Mouse (Mus musculus): Measurements from ENCODE around the gene Gna11. TPM values are rescaled to one million over a fixed set of nuclear protein-coding genes. Genes with fewer than 3 reads are reported as not detected.
A peak's percentile ranks its signal among the peaks of the same experiment; 100 is the strongest.

Gene Gna11
- polyA plus RNA-seq, 1 experiment from 2014 or later = 24.3 TPM

DNA sequence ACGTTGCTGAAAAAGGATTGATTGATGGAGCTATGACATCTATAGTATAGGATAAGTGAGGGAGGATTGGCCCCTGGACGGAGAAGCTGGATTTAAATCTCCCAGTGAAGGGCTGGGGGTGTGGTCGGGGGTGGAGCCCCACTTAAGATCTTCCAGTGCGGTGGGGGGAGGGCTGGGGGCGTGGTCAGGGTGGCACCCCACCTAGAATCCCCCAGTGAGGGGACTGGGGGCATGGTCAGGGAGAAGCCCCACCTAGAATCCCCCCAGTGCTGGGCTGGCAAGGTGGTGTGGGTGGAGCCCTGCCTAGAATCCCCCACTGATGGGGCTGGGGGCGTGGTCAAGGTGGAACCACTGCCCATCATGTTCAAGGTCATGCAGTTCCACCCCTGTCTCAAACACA lies 37.9 kb downstream of the Gna11 start:
- Histone ChIP-seq H3K4me3 (ENCODE audit: low read depth, low read length) (no peak overlapping the region), H3K9me3 (replicated peaks; ENCODE audit: control insufficient read depth, low read length) (no peaks in the 10 kb centered on the region), H3K9ac (ENCODE audit: low read depth, low read length) (no peak overlapping the region), H3K27ac (ENCODE audit: low read length) (no peak overlapping the region), H3K4me2 (ENCODE audit: low read depth, low read length) (no peak overlapping the region), H3K4me1 (ENCODE audit: control insufficient read depth, low read depth, low read length) (peaks cover 4% of the 10 kb centered on the region), H3K36me3 (ENCODE audit: control insufficient read depth, insufficient read depth) (no peaks in the 10 kb centered on the region), H3K27me3 (ENCODE audit: control insufficient read depth, insufficient read depth, low read depth, low read length) (no peaks in the 10 kb centered on the region; the same call in 1 of the 2 replicates)
- ATAC-seq (ENCODE audit: low read depth) = no peak
- WGBS (ENCODE audit: insufficient replicate concordance) = 40% methylated on average over 6 of the region's 6 CpGs

GRCm38 (mm10) chr10:81505016-81505664 lies 39.9 kb downstream of the Gna11 start:
- WGBS (ENCODE audit: insufficient replicate concordance) = 68% methylated on average over 14 of the region's 15 CpGs
- Histone ChIP-seq H3K27me3 (ENCODE audit: control insufficient read depth, insufficient read depth, low read depth, low read length) (no peaks in the 10 kb centered on the region; the same call in 1 of the 2 replicates), H3K9me3 (replicated peaks; ENCODE audit: control insufficient read depth, low read length) (no peaks in the 10 kb centered on the region), H3K4me3 (ENCODE audit: low read depth, low read length) (no peak overlapping the region), H3K36me3 (ENCODE audit: control insufficient read depth, insufficient read depth) (no peaks in the 10 kb centered on the region), H3K4me1 (ENCODE audit: control insufficient read depth, low read depth, low read length) (peaks cover 4% of the 10 kb centered on the region), H3K27ac (ENCODE audit: low read length) (no peak overlapping the region), H3K4me2 (ENCODE audit: low read depth, low read length) (no peak overlapping the region), H3K9ac (ENCODE audit: low read depth, low read length) (no peak overlapping the region)
- no peak for ATAC-seq (ENCODE audit: low read depth)

- H3K4me1 ChIP-seq (ENCODE audit: control insufficient read depth, low read depth, low read length) = peaks cover 26% of the 10 kb centered on the region
- no peaks in the 10 kb centered on the region; the same call in 1 of the 2 replicates for H3K27me3 ChIP-seq (ENCODE audit: control insufficient read depth, insufficient read depth, low read depth, low read length)
- H3K36me3 ChIP-seq (ENCODE audit: control insufficient read depth, insufficient read depth) = no peaks in the 10 kb centered on the region
- H3K4me2 ChIP-seq (ENCODE audit: low read depth, low read length) = peak overlapping the region; percentile 61
- H3K9ac ChIP-seq (ENCODE audit: low read depth, low read length) = peak overlapping the region; percentile 16; the same call in 1 of the 2 replicates
- WGBS (ENCODE audit: insufficient replicate concordance) = 11% methylated on average over 36 of the region's 36 CpGs
- peak overlapping the region; percentile 36 for H3K4me3 ChIP-seq (ENCODE audit: low read depth, low read length)
- peak; percentile 43; the same call in 1 of the 2 replicates for ATAC-seq (ENCODE audit: low read depth)
- H3K27ac ChIP-seq (ENCODE audit: low read length) = no peak overlapping the region
- H3K9me3 ChIP-seq (replicated peaks; ENCODE audit: control insufficient read depth, low read length) = no peaks in the 10 kb centered on the region
These were observed 42.3 kb downstream of the Gna11 start for GRCm38 (mm10) chr10:81502658-81503057.

GRCm38 (mm10) chr10:81501863-81502262 lies 43.1 kb downstream of the Gna11 start:
- Histone ChIP-seq H3K4me2 (ENCODE audit: low read depth, low read length) (no peak overlapping the region), H3K9ac (ENCODE audit: low read depth, low read length) (no peak overlapping the region), H3K36me3 (ENCODE audit: control insufficient read depth, insufficient read depth) (no peaks in the 10 kb centered on the region), H3K4me3 (ENCODE audit: low read depth, low read length) (no peak overlapping the region), H3K9me3 (replicated peaks; ENCODE audit: control insufficient read depth, low read length) (no peaks in the 10 kb centered on the region), H3K27ac (ENCODE audit: low read length) (no peak overlapping the region), H3K27me3 (ENCODE audit: control insufficient read depth, insufficient read depth, low read depth, low read length) (no peaks in the 10 kb centered on the region; the same call in 1 of the 2 replicates), H3K4me1 (ENCODE audit: control insufficient read depth, low read depth, low read length) (peaks cover 34% of the 10 kb centered on the region)
- ATAC-seq (ENCODE audit: low read depth) = no peak
- 70% methylated on average over 5 of the region's 5 CpGs for WGBS (ENCODE audit: insufficient replicate concordance)

DNA sequence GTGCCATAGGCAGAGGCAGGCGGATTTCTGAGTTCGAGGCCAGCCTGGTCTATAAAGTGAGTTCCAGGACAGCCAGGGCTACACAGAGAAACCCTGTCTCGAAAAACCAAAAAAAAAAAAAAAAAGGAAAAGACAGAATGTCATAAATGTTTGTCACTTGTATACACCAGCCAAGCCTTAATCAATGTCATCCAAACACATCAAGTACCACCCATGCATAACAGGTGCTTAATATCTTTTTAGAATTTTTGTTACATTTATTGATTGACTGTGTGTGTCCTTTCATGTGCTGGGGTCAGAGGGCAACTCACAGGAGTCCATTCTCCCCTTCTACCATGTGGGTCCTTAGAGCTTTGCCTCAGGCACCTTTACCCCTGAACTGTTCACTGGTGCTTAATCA lies 45.0 kb downstream of the Gna11 start, which contains the start of gene S1pr4:
S1pr4 (minus strand) TSS at position 101 of the 400 bp plus-strand sequence.
- no peak for ATAC-seq (ENCODE audit: low read depth)
- 53% methylated on average over 3 of the region's 3 CpGs for WGBS (ENCODE audit: insufficient replicate concordance)
- Histone ChIP-seq H3K9me3 (replicated peaks; ENCODE audit: control insufficient read depth, low read length) (no peaks in the 10 kb centered on the region), H3K4me3 (ENCODE audit: low read depth, low read length) (peak within 1 kb of the TSS; percentile 83), H3K9ac (ENCODE audit: low read depth, low read length) (peak within 1 kb of the TSS; percentile 58), H3K4me2 (ENCODE audit: low read depth, low read length) (peak within 1 kb of the TSS; percentile 71), H3K36me3 (ENCODE audit: control insufficient read depth, insufficient read depth) (no peaks in the 10 kb centered on the region), H3K4me1 (ENCODE audit: control insufficient read depth, low read depth, low read length) (peaks cover 41% of the 10 kb centered on the region), H3K27ac (ENCODE audit: low read length) (peak within 1 kb of the TSS; percentile 39), H3K27me3 (ENCODE audit: control insufficient read depth, insufficient read depth, low read depth, low read length) (no peaks in the 10 kb centered on the region; the same call in 1 of the 2 replicates)

- H3K9ac ChIP-seq (ENCODE audit: low read depth, low read length) = peak overlapping the region; percentile 58
- H3K4me3 ChIP-seq (ENCODE audit: low read depth, low read length) = peak overlapping the region; percentile 83
- H3K4me1 ChIP-seq (ENCODE audit: control insufficient read depth, low read depth, low read length) = peaks cover 47% of the 10 kb centered on the region
- H3K36me3 ChIP-seq (ENCODE audit: control insufficient read depth, insufficient read depth) = no peaks in the 10 kb centered on the region
- H3K9me3 ChIP-seq (replicated peaks; ENCODE audit: control insufficient read depth, low read length) = no peaks in the 10 kb centered on the region
- WGBS (ENCODE audit: insufficient replicate concordance) = 36% methylated on average over 23 of the region's 23 CpGs
- ATAC-seq (ENCODE audit: low read depth) = no peak
- peak overlapping the region; percentile 71 for H3K4me2 ChIP-seq (ENCODE audit: low read depth, low read length)
- H3K27me3 ChIP-seq (ENCODE audit: control insufficient read depth, insufficient read depth, low read depth, low read length) = no peaks in the 10 kb centered on the region; the same call in 1 of the 2 replicates
- peak overlapping the region; percentile 39 for H3K27ac ChIP-seq (ENCODE audit: low read length)
These were observed 45.6 kb downstream of the Gna11 start for GRCm38 (mm10) chr10:81499250-81499901.

DNA sequence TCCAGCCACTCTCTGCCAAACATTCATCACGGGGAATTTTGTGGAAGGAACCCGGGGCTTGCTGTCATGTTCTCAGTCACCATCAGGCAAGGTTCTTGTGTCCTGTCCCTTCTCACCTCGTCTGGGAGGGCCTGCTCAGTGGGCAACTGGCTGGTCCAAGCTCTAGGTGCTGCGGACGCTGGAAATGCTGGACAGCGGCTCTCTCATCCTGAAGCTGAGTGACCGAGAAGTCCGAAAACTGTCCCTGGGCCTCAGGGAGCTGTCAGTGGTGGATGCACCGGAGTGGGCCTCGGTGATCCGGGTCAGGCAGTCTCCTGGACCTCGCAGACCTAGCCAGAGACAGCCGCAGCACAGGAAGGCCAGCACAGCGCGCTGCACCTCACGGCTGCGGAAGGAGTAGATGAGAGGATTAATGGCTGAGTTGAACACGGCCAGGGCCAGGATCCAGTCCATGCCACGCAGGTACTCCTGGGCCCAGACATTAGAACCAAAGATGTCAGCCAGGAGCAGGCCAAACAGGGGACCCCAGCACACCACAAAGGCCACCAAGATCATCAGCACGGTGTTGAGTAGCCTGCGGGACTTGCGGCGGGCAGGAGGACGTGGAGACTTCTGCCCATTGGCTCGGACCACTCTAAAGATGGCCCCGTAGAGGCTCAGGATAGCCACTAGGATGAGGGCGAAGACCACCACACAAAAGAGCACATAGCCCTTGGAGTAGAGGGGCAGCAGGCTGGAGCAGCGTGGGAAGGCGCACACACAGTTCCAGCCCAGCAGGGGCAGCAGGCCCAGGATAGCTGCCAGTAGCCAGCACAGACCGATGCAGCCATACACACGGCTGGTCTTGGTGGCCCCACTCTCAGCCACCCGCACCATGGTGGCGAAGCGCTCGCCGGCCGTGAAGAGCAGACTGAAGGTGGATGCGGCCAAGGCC lies 46.4 kb downstream of the Gna11 start:
- WGBS (ENCODE audit: insufficient replicate concordance) = 60% methylated on average over 38 of the region's 38 CpGs
- peak overlapping the region; percentile 58 for H3K9ac ChIP-seq (ENCODE audit: low read depth, low read length)
- ATAC-seq (ENCODE audit: low read depth) = no peak
- H3K4me3 ChIP-seq (ENCODE audit: low read depth, low read length) = peak overlapping the region; percentile 83
- H3K9me3 ChIP-seq (replicated peaks; ENCODE audit: control insufficient read depth, low read length) = no peaks in the 10 kb centered on the region
- peak overlapping the region; percentile 72 for H3K27ac ChIP-seq (ENCODE audit: low read length)
- peak overlapping the region; percentile 71 for H3K4me2 ChIP-seq (ENCODE audit: low read depth, low read length)
- H3K27me3 ChIP-seq (ENCODE audit: control insufficient read depth, insufficient read depth, low read depth, low read length) = no peaks in the 10 kb centered on the region; the same call in 1 of the 2 replicates
- no peaks in the 10 kb centered on the region for H3K36me3 ChIP-seq (ENCODE audit: control insufficient read depth, insufficient read depth)
- peaks cover 54% of the 10 kb centered on the region for H3K4me1 ChIP-seq (ENCODE audit: control insufficient read depth, low read depth, low read length)

DNA sequence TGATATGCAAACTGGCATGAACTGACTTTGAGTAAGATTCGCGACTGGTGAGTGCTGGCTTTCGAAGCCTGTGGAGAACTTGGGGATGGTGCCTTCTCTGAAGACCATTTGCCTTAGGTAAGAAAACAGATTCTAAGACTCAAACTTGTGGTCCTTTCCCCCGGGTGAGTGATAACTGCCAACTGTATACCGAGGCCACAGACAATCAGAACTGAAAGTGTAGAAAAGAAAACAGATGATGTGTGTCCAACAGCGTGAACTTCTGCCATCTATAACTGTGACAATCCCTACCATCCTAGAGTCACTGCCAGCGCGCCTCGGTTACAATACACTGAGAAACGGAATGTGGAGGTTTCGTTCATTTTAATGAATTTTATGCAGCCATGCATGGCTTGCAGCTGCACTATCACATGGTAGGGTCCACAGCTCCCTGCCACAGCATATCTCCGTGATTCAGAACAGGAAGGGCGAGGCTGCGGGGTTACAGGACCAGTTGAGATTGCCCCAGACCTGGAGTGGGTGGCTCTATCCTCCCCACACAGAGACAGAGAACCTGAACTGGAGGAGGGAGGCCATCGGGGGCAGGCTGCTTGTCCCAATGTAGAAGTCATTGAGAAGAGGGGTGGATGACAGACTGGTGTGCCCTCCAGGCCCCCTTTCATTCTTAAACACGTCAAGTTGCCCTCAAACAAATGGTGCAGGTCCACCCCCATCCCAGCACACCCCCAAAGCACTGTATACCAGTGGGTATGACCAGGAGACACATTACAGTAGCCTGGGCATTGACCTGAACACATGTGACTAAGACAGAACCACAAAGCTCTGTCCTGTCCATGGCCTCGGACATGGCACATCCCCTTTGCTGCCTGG lies 47.4 kb downstream of the Gna11 start:
- H3K9me3 ChIP-seq (replicated peaks; ENCODE audit: control insufficient read depth, low read length) = no peaks in the 10 kb centered on the region
- no peaks in the 10 kb centered on the region for H3K27me3 ChIP-seq (ENCODE audit: control insufficient read depth, insufficient read depth, low read depth, low read length)
- H3K4me1 ChIP-seq (ENCODE audit: control insufficient read depth, low read depth, low read length) = peaks cover 50% of the 10 kb centered on the region
- peak overlapping the region; percentile 72 for H3K27ac ChIP-seq (ENCODE audit: low read length)
- ATAC-seq (ENCODE audit: low read depth) = no peak
- peak overlapping the region; percentile 83 for H3K4me3 ChIP-seq (ENCODE audit: low read depth, low read length)
- peaks cover 5% of the 10 kb centered on the region; the same call in 1 of the 2 replicates for H3K36me3 ChIP-seq (ENCODE audit: control insufficient read depth, insufficient read depth)
- 19% methylated on average over 17 of the region's 17 CpGs for WGBS (ENCODE audit: insufficient replicate concordance)
- H3K9ac ChIP-seq (ENCODE audit: low read depth, low read length) = peak overlapping the region; percentile 49
- H3K4me2 ChIP-seq (ENCODE audit: low read depth, low read length) = peak overlapping the region; percentile 71

Measured in liver, embryonic 16.5 days (tissue).